Comparison of ENCODE assay signal across 21 mouse cellular contexts in the genomic region with DNA sequence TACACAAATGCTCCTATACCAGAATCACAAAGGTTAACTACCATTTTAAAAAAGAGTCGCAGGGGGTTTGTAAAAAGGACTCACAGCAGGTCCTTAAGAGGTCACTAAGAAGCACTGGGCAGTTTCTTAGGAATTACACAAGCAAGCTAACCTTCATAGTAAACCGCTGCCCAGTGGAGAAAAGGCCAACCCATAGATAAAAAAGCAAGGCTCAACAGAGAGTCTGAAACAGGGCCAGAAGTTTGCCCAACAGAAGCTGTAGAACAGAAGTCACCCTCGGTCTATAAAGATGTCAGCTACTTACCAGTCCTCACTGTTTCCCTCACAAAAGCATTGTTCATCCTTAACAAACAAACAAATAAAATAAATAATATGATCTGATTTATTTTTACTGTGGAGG. TPM values are rescaled to one million over a fixed set of nuclear protein-coding genes. Genes with fewer than 3 reads are reported as not detected.
DNase-seq lines count a peak whose midpoint lies in the region; ATAC-seq and TF ChIP-seq lines count a peak whose summit lies in the region.
"Had no signal": no experiment of that assay in that cellular context is flagged by ENCODE, and none has a peak within 500 bp of the region (broad histone marks: within the 10 kb centered on the region; RNA-seq: fewer than 3 reads in every experiment).

No protein-coding gene starts in this region.

- TF ChIP-seq POLR2A in heart, adult 2 months (IDR thresholded peaks at IDR 0.05; ENCODE audit: insufficient read depth, low read depth, low read length), result no peak

- TF ChIP-seq CTCF in heart, adult 2 months (IDR thresholded peaks at IDR 0.05), result no peak

- 66% methylated on average over 3 of the region's 3 CpGs for WGBS in heart, adult 2 months
- 89% methylated on average over 3 of the region's 3 CpGs for WGBS in heart, embryonic 12.5 days

- H3K27me3 ChIP-seq in heart, adult 2 months (ENCODE audit: control insufficient read depth, insufficient read depth, low read length), result no peaks in the 10 kb centered on the region
- H3K27me3 ChIP-seq in heart, embryonic 12.5 days (replicated peaks), result no peaks in the 10 kb centered on the region
- H3K27me3 ChIP-seq: liver, embryonic 12.5 days; midbrain, embryonic 13.5 days; stomach, embryonic 15.5 days had no signal

- no peak overlapping the region for H3K4me2 ChIP-seq in heart, embryonic 12.5 days
- H3K4me2 ChIP-seq: liver, embryonic 12.5 days; lung, embryonic 14.5 days; midbrain, embryonic 13.5 days; stomach, embryonic 15.5 days had no signal

- intact Hi-C loops in heart, adult 2 months (cut with DNase I), result no loop called here

- no peak overlapping the region for H3K4me3 ChIP-seq in heart, adult 2 months
- H3K4me3 ChIP-seq in heart, embryonic 12.5 days, result no peak overlapping the region
- H3K4me3 ChIP-seq: erythroblast, embryonic 14.5 days; gastrocnemius, adult 2 months; liver, embryonic 12.5 days; midbrain, embryonic 13.5 days; myocyte; stomach, embryonic 15.5 days had no signal

- H3K9ac ChIP-seq in heart, adult 2 months (ENCODE audit: low read depth, low read length), result no peak overlapping the region
- no peak overlapping the region for H3K9ac ChIP-seq in heart, embryonic 12.5 days
- H3K9ac ChIP-seq: forebrain, postnatal 0 days; liver, embryonic 12.5 days; lung, embryonic 14.5 days; midbrain, embryonic 13.5 days; stomach, embryonic 15.5 days had no signal

- no peak for TF ChIP-seq EP300 in heart, adult 2 months (IDR thresholded peaks at IDR 0.05; ENCODE audit: insufficient read depth, low read depth, low read length)

- peak in 1 of 2 experiments; percentile 41 for DNase-seq in heart, adult 2 months
- DNase-seq in heart, adult 8-10 months (ENCODE audit: low spot score), result no peak
- peak; percentile 23 for DNase-seq in ovary, adult 18-20 months (ENCODE audit: low spot score)
- DNase-seq in ovary, postnatal 36 days (ENCODE audit: low spot score), result no peak
- no peak for DNase-seq in gastrocnemius, adult 18-20 months (ENCODE audit: low spot score)
- no peak for DNase-seq in left cerebral cortex, adult 11 months (ENCODE audit: low spot score)
- DNase-seq: cerebellum, adult 2 months; forebrain, postnatal 0 days; gastrocnemius, adult 2 months; kidney, adult 2 months; kidney, postnatal 25 days; layer of hippocampus, adult 9-11 months; lung, embryonic 14.5 days; spleen, adult 18-20 months; thymus, adult 2 months had no signal

- 0 out of 2 replicates have a peak, but pooled peaks cover 3% of the 10 kb centered on the region for H3K79me2 ChIP-seq in heart, adult 2 months (replicated peaks; ENCODE audit: control insufficient read depth, insufficient read depth, low read length)

- ATAC-seq in heart, embryonic 12.5 days (ENCODE audit: insufficient number of reproducible peaks, low FRiP score), result no peak
- ATAC-seq: forebrain, postnatal 0 days; liver, embryonic 12.5 days; midbrain, embryonic 13.5 days had no signal

- H3K36me3 ChIP-seq in heart, adult 2 months (ENCODE audit: control insufficient read depth, insufficient read depth, low read length), result peaks cover 15% of the 10 kb centered on the region
- peaks cover 14% of the 10 kb centered on the region for H3K36me3 ChIP-seq in heart, embryonic 12.5 days

- H3K27ac ChIP-seq in heart, adult 2 months, result peak overlapping the region; percentile 77
- H3K27ac ChIP-seq in heart, embryonic 12.5 days (ENCODE audit: poor library complexity, severe bottlenecking), result peak overlapping the region; percentile 51; the same call in 1 of the 2 replicates
- H3K27ac ChIP-seq: gastrocnemius, adult 2 months; liver, embryonic 12.5 days; midbrain, embryonic 13.5 days; stomach, embryonic 15.5 days had no signal

- peaks cover 15% of the 10 kb centered on the region for H3K4me1 ChIP-seq in heart, adult 2 months (ENCODE audit: control insufficient read depth, insufficient read depth, low read length)
- peaks cover 42% of the 10 kb centered on the region for H3K4me1 ChIP-seq in heart, embryonic 12.5 days (replicated peaks)

- no peaks in the 10 kb centered on the region for H3K9me3 ChIP-seq in heart, embryonic 12.5 days (replicated peaks)
- H3K9me3 ChIP-seq: liver, embryonic 12.5 days; midbrain, embryonic 13.5 days; stomach, embryonic 15.5 days had no signal

RNA-seq across cellular contexts. Expression of a gene that starts 58.6 kb away (rescaled TPM):
- 100 to 1,000 TPM; 202 to 218 TPM for total RNA-seq in heart, adult 2 months (2021)
- 154 and 242 TPM in 2 replicates for polyA plus RNA-seq in heart, adult 2 months (2012; rRNA removed)
- total RNA-seq in heart, adult 8-10 months (2022), result 100 to 1,000 TPM; 182 to 262 (median 217) TPM
- polyA plus RNA-seq in heart, embryonic 12.5 days (2016; fragmentation: Nextera tagmentation; extraction: Ambion mirVana), result 239 and 245 TPM in 2 replicates
- total RNA-seq in gastrocnemius, adult 18-20 months (2021), result 100 to 1,000 TPM; 223 to 247 TPM
